Mouse (Mus musculus) CH12.LX (cell line): ENCODE data around the gene Uqcr11. TPM values are rescaled to one million over a fixed set of nuclear protein-coding genes. Genes with fewer than 3 reads are reported as not detected.

Source experiments
- DNase-seq: peaks from one replicate; pipeline ENCODE4 v3.0.0-alpha.2; 2013; ENCODE audit errors: extremely low read depth
- H3K27ac ChIP-seq: 2 replicates; pipeline ENCODE4 v1.5.1; 2012; ENCODE audit warnings: low read depth, mild to moderate bottlenecking, control low read depth, moderate library complexity; ENCODE audit not compliant: insufficient read depth
- H3K27me3 ChIP-seq: replicated peaks from 2 replicates; pipeline ENCODE3; 2012; ENCODE audit warnings: inconsistent platforms
- H3K36me3 ChIP-seq, 2 experiments: replicated peaks in 1 of 2; 2 replicates each; pipeline versions ENCODE3 to v1.6.1; 2012; ENCODE audit warnings: inconsistent platforms in 1 of 2, low read length in 1 of 2, mild to moderate bottlenecking in 1 of 2, mixed read lengths in 1 of 2, moderate library complexity in 1 of 2; ENCODE audit not compliant: control insufficient read depth in 1 of 2, insufficient read depth in 1 of 2
- H3K4me1 ChIP-seq, 2 experiments: 2 replicates each; pipeline ENCODE4 v1.6.1; 2012; ENCODE audit warnings: inconsistent platforms in 1 of 2, moderate library complexity in 1 of 2; ENCODE audit not compliant: insufficient read depth in 2 of 2, control insufficient read depth in 1 of 2
- H3K4me2 ChIP-seq: 2 replicates; pipeline ENCODE4 v1.6.1; 2012; ENCODE audit warnings: low read depth, mild to moderate bottlenecking, control low read depth; ENCODE audit not compliant: poor library complexity, insufficient read depth, severe bottlenecking
- H3K4me3 ChIP-seq, 3 experiments: fragments of 150-350 bp in 1 of 3; sonication (generic) in 1 of 3; replicated peaks in 1 of 3; 2 replicates each; pipeline versions ENCODE3 to v1.5.1; 2011 to 2012; ENCODE audit warnings: low read depth in 2 of 3, low read length in 2 of 3, mild to moderate bottlenecking in 2 of 3, moderate library complexity in 2 of 3, control low read depth in 1 of 3, improper control_type of control experiment in 1 of 3, inconsistent platforms in 1 of 3, mixed read lengths in 1 of 3; ENCODE audit not compliant: poor library complexity in 1 of 3
- H3K79me2 ChIP-seq: replicated peaks from 2 replicates; pipeline ENCODE4 v1.6.1; 2012; ENCODE audit warnings: mild to moderate bottlenecking, moderate library complexity; ENCODE audit not compliant: control insufficient read depth, poor library complexity, insufficient read depth, severe bottlenecking; ENCODE audit errors: extremely low read depth
- H3K9ac ChIP-seq: 2 replicates; pipeline ENCODE4 v1.6.1; 2012; ENCODE audit warnings: low read depth, mild to moderate bottlenecking, control low read depth, moderate library complexity; ENCODE audit not compliant: insufficient read depth
- H3K9me3 ChIP-seq: replicated peaks from 2 replicates; pipeline ENCODE3; 2012; ENCODE audit warnings: low read length, inconsistent platforms, mixed read lengths
- CHD1 ChIP-seq: IDR thresholded peaks from 2 replicates; pipeline ENCODE4 v1.6.1; 2012; ENCODE audit warnings: low read depth, low read length, improper control_type of control experiment, inconsistent platforms
- CTCF ChIP-seq, 2 experiments: IDR thresholded peaks in 1 of 2; conservative IDR thresholded peaks in 1 of 2; 2 replicates each; pipeline ENCODE4 v1.5.1; 2011 to 2012; ENCODE audit warnings: low read depth in 2 of 2, low read length in 2 of 2, improper control_type of control experiment in 1 of 2, inconsistent platforms in 1 of 2, mild to moderate bottlenecking in 1 of 2, moderate library complexity in 1 of 2
- ELF1 ChIP-seq: IDR thresholded peaks from 2 replicates; pipeline ENCODE4 v1.6.1; 2014; ENCODE audit warnings: low read depth, mild to moderate bottlenecking, inconsistent platforms, low read length, improper control_type of control experiment
- JUND ChIP-seq: conservative IDR thresholded peaks from 2 replicates; pipeline ENCODE4 v1.6.1; 2011; ENCODE audit warnings: low read depth, low read length, improper control_type of control experiment
- KAT2A ChIP-seq: IDR thresholded peaks from 2 replicates; pipeline ENCODE4 v1.6.1; 2012; ENCODE audit warnings: low read length, improper control_type of control experiment, inconsistent platforms; ENCODE audit not compliant: insufficient replicate concordance
- MAFK ChIP-seq: IDR thresholded peaks from 2 replicates; pipeline ENCODE4 v1.6.1; 2011; ENCODE audit warnings: low read length, improper control_type of control experiment; ENCODE audit not compliant: insufficient replicate concordance
- MAX ChIP-seq: IDR thresholded peaks from 2 replicates; pipeline ENCODE4 v1.6.1; 2011; ENCODE audit warnings: low read length, improper control_type of control experiment
- MAZ ChIP-seq: IDR thresholded peaks from 2 replicates; pipeline ENCODE4 v1.6.1; 2012; ENCODE audit warnings: low read depth, mild to moderate bottlenecking, inconsistent platforms, low read length, improper control_type of control experiment, moderate library complexity
- MYC ChIP-seq: IDR thresholded peaks from 2 replicates; pipeline ENCODE4 v1.6.1; 2011; ENCODE audit warnings: low read depth, mild to moderate bottlenecking, improper control_type of control experiment, low read length
- NRF1 ChIP-seq: IDR thresholded peaks from 2 replicates; pipeline ENCODE4 v1.6.1; 2014; ENCODE audit warnings: low read depth, mild to moderate bottlenecking, inconsistent platforms, low read length, improper control_type of control experiment, moderate library complexity
- PAX5 ChIP-seq: IDR thresholded peaks from 2 replicates; pipeline ENCODE4 v1.6.1; 2012; ENCODE audit warnings: low read length, inconsistent platforms, mixed read lengths
- POLR2A ChIP-seq: IDR thresholded peaks from 2 replicates; pipeline ENCODE4 v1.6.1; 2011; ENCODE audit warnings: low read depth, mild to moderate bottlenecking, improper control_type of control experiment, low read length
- RAD21 ChIP-seq: IDR thresholded peaks from 2 replicates; pipeline ENCODE4 v1.6.1; 2011; ENCODE audit warnings: low read depth, mild to moderate bottlenecking, low read length, improper control_type of control experiment, moderate library complexity
- SIN3A ChIP-seq: IDR thresholded peaks from 2 replicates; pipeline ENCODE4 v1.6.1; 2012; ENCODE audit warnings: low read length, improper control_type of control experiment, inconsistent platforms
- SMC3 ChIP-seq: IDR thresholded peaks from 2 replicates; pipeline ENCODE4 v1.6.1; 2011; ENCODE audit warnings: low read depth, low read length, improper control_type of control experiment
- ZC3H11A ChIP-seq: IDR thresholded peaks from 2 replicates; pipeline ENCODE4 v1.6.1; 2012; ENCODE audit warnings: low read depth, mild to moderate bottlenecking, inconsistent platforms, low read length, improper control_type of control experiment
- ZNF384 ChIP-seq: IDR thresholded peaks from 2 replicates; pipeline ENCODE4 v1.6.1; 2012; ENCODE audit warnings: low read depth, low read length, improper control_type of control experiment, inconsistent platforms
- dilution Hi-C: fragments of 300-500 bp; cut with MboI; formaldehyde crosslinking; loops from 2 replicates; pipeline ENCODE4 v1.14.3; 2020; ENCODE audit warnings: low sequenced_read_pairs; ENCODE audit not compliant: extremely low pct_unique_long_range_greater_than_20kb, extremely low pct_ligation_motif_present
- in situ Hi-C: fragments of 300-500 bp; cut with MboI; formaldehyde crosslinking; loops from 3 replicates; pipeline ENCODE4 v1.14.3; 2019; ENCODE audit warnings: low sequenced_read_pairs, low pct_ligation_motif_present, low pct_unique_long_range_greater_than_20kb, mixed read lengths
- polyA plus RNA-seq: library from polyadenylated mRNA; unstranded; fragments of >175 nt; gene quantifications from 2 replicates; pipeline ENCODE4 v1.2.1, GENCODE M21; 2012; ENCODE audit warnings: low read depth; ENCODE audit not compliant: insufficient read length
- total RNA-seq, 2 experiments: library from RNA; depleted of rRNA; stranded (reverse); fragments of 300-350 nt in 1 of 2; fragments of >200 nt in 1 of 2; gene quantifications; 2 replicates each; pipeline ENCODE4 v1.2.3; 2012 to 2014

Uqcr11 gene
- total and polyA plus RNA-seq, 3 experiments: 206 to 466 (median 444) TPM

GRCm38 (mm10) chr10:80369995-80370747, 36.5 kb downstream of the Uqcr11 start:
- Histone ChIP-seq H3K36me3 (no peaks in the 10 kb centered on the region), H3K27me3 (peaks cover 39% of the 10 kb centered on the region)
- in situ Hi-C loops: loop anchor here (5.0 kb wide), 1 partner anchor 137 kb away; no protein-coding TSS in a partner anchor

GRCm38 (mm10) chr10:80368392-80368791, 38.2 kb downstream of the Uqcr11 start:
- TF ChIP-seq CHD1 (no peak), SIN3A (no peak), MAZ (no peak)
- peaks cover 6 to 15% of the 10 kb centered on the region in 2 experiments for H3K4me1 ChIP-seq
- no peak for DNase-seq
- no peak overlapping the region for H3K4me2 ChIP-seq
- H3K9ac ChIP-seq: no peak overlapping the region
- no peaks in the 10 kb centered on the region for H3K36me3 ChIP-seq
- no peaks in the 10 kb centered on the region for H3K79me2 ChIP-seq
- H3K27ac ChIP-seq: no peak overlapping the region
- peaks cover 56% of the 10 kb centered on the region for H3K27me3 ChIP-seq
- dilution Hi-C loops (no loop called here), in situ Hi-C loops (no loop called here)
- H3K4me3 ChIP-seq: no peak overlapping the region
- peaks cover 7% of the 10 kb centered on the region for H3K9me3 ChIP-seq

More at GRCm38 (mm10) chr10:80369995-80370747, 36.5 kb downstream of the Uqcr11 start:
- H3K4me1 ChIP-seq: peaks cover 6 to 15% of the 10 kb centered on the region in 2 experiments
- no peak for DNase-seq
- H3K9me3 ChIP-seq: peaks cover 9% of the 10 kb centered on the region
- no peak for TF ChIP-seq NRF1
- peak; percentile 41 to 56; a peak in 3 of 4 replicates for TF ChIP-seq CTCF (conservative IDR thresholded peaks at IDR 0.05 in 1 of 2, IDR thresholded peaks at IDR 0.05 in 1 of 2; ENCODE audit: low read depth in 2 of 2, low read length in 2 of 2)
- TF ChIP-seq SMC3: peak; percentile 39
- TF ChIP-seq ELF1: no peak
- no peak for TF ChIP-seq KAT2A
- TF ChIP-seq RAD21: peak; percentile 33
- TF ChIP-seq MAX: no peak
- no peak overlapping the region for H3K4me2 ChIP-seq
- no peak overlapping the region for H3K4me3 ChIP-seq
- no peaks in the 10 kb centered on the region for H3K79me2 ChIP-seq
- dilution Hi-C loops: no loop called here
- no peak overlapping the region for H3K9ac ChIP-seq
- no peak overlapping the region for H3K27ac ChIP-seq

- in situ Hi-C loops: no loop called here
- no peak overlapping the region for H3K27ac ChIP-seq
- peaks cover 9% of the 10 kb centered on the region for H3K9me3 ChIP-seq
- H3K4me1 ChIP-seq: peaks cover 6 to 15% of the 10 kb centered on the region in 2 experiments
- no peak overlapping the region for H3K9ac ChIP-seq
- H3K27me3 ChIP-seq: peaks cover 59% of the 10 kb centered on the region
- no peaks in the 10 kb centered on the region for H3K79me2 ChIP-seq
- no peak overlapping the region for H3K4me2 ChIP-seq
- no peaks in the 10 kb centered on the region for H3K36me3 ChIP-seq
- no peak overlapping the region for H3K4me3 ChIP-seq
- DNase-seq: no peak
- TF ChIP-seq PAX5 (no peak), ELF1 (no peak), ZC3H11A (no peak), MAX (no peak), MAZ (no peak), ZNF384 (no peak), POLR2A (no peak), KAT2A (no peak), MYC (no peak), MAFK (no peak), CTCF (conservative IDR thresholded peaks at IDR 0.05 in 1 of 2, IDR thresholded peaks at IDR 0.05 in 1 of 2; ENCODE audit: low read depth in 2 of 2, low read length in 2 of 2) (no peak), JUND (no peak)
- dilution Hi-C loops: no loop called here
Observed at GRCm38 (mm10) chr10:80367954-80368353, 38.7 kb downstream of the Uqcr11 start.
